Mouse (Mus musculus) liver, embryonic 18 days (tissue): ENCODE measurements around the gene Abtb2. TPM values are rescaled to one million over a fixed set of nuclear protein-coding genes. Genes with fewer than 3 reads are reported as not detected.

ENCODE experiments used
- polyA plus RNA-seq: library from polyadenylated mRNA; depleted of rRNA; stranded (reverse); fragments of >200 nt; gene quantifications from 2 replicates; pipeline ENCODE4 v1.2.3, GENCODE M21; 2012; rRNA removed

Abtb2 gene
- 3.0 and 3.7 TPM in 2 replicates for polyA plus RNA-seq

GRCm38 (mm10) chr2:103565732-103566422, at the start of gene Abtb2:
Abtb2 (plus strand) TSS chr2:103566310.

GRCm38 (mm10) chr2:103760906-103761716, 195.0 kb downstream of the Abtb2 start, which contains the start of gene Nat10:
Nat10 (minus strand) TSS chr2:103761270.

Other genes with a start within 250 kb of the Abtb2 start
- gene Elf5, start 154.6 kb upstream of the Abtb2 start, polyA plus RNA-seq, result 0.04 TPM in 1 of 2 replicates, not detected in the other
- gene Cat, start 81.2 kb upstream of the Abtb2 start, polyA plus RNA-seq, result 213 and 257 TPM in 2 replicates
- 12.5 and 16.5 TPM in 2 replicates for gene Nat10, start 195.0 kb downstream of the Abtb2 start, polyA plus RNA-seq
- gene Caprin1, start 231.3 kb downstream of the Abtb2 start, polyA plus RNA-seq, result 63.6 and 66.8 TPM in 2 replicates